Mouse (Mus musculus) intestine, embryonic 15.5 days (tissue): Measurements from ENCODE around the gene Sf3b3. TPM values are rescaled to one million over a fixed set of nuclear protein-coding genes. Genes with fewer than 3 reads are reported as not detected.

ENCODE experiments used
- ATAC-seq: fragments of 200-750 bp; cut with Nextera tagmentation; 2 replicates; pipeline ENCODE4 v1.8.0; 2017; ENCODE audit warnings: moderate TSS enrichment, moderate library complexity
- H3K27ac ChIP-seq: fragments of 300-500 bp; sonication (generic); 2 replicates; pipeline ENCODE4 v1.5.1; 2015; ENCODE audit warnings: mild to moderate bottlenecking, inconsistent platforms
- H3K27me3 ChIP-seq: fragments of 300-500 bp; sonication (generic); replicated peaks from 2 replicates; pipeline ENCODE4 v1.6.1; 2015; ENCODE audit warnings: inconsistent platforms
- H3K36me3 ChIP-seq: fragments of 300-500 bp; sonication (generic); 2 replicates; pipeline ENCODE4 v1.6.1; 2015; ENCODE audit warnings: inconsistent platforms
- H3K4me1 ChIP-seq: fragments of 300-500 bp; sonication (generic); replicated peaks from 2 replicates; pipeline ENCODE4 v1.6.1; 2015; ENCODE audit warnings: inconsistent platforms
- H3K4me2 ChIP-seq: fragments of 300-500 bp; sonication (generic); replicated peaks from 2 replicates; pipeline ENCODE4 v1.6.1; 2015; ENCODE audit warnings: mild to moderate bottlenecking, inconsistent platforms
- H3K4me3 ChIP-seq: fragments of 300-500 bp; sonication (generic); replicated peaks from 2 replicates; pipeline ENCODE4 v1.5.1; 2015; ENCODE audit warnings: inconsistent platforms
- H3K9ac ChIP-seq: fragments of 300-500 bp; sonication (generic); 2 replicates; pipeline ENCODE4 v1.6.1; 2015; ENCODE audit warnings: inconsistent platforms
- H3K9me3 ChIP-seq: fragments of 300-500 bp; sonication (generic); 2 replicates; pipeline ENCODE4 v1.6.1; 2016; ENCODE audit warnings: inconsistent platforms
- WGBS: fragments of 180-500 bp; shearing (Covaris S2); methylation state at CpG from one replicate; pipeline ENCODE4 v1.1.7; 2015; 5-methylcytosine and 5-hydroxymethylcytosine counted together
- polyA plus RNA-seq: library from polyadenylated mRNA; unstranded; fragments of >200 nt; fragmentation: Nextera tagmentation; extraction: Ambion mirVana; gene quantifications from 2 replicates; pipeline ENCODE4 v1.2.1, GENCODE M21; 2015

Gene Sf3b3
- polyA plus RNA-seq, 1 experiment from 2014 or later, result 126 TPM

- Histone ChIP-seq H3K27ac (no peak overlapping the region), H3K9me3 (no peaks in the 10 kb centered on the region), H3K4me3 (no peak overlapping the region), H3K9ac (no peak overlapping the region), H3K4me1 (peaks cover 13% of the 10 kb centered on the region; the same call in 1 of the 2 replicates), H3K36me3 (peaks cover 69% of the 10 kb centered on the region), H3K4me2 (no peak overlapping the region), H3K27me3 (no peaks in the 10 kb centered on the region)
- WGBS, result 94% methylated on average over 7 of the region's 7 CpGs
- no peak for ATAC-seq
These were observed 34.1 kb downstream of the Sf3b3 start for GRCm38 (mm10) chr8:110812349-110813080.

GRCm38 (mm10) chr8:110811793-110812192, 34.8 kb downstream of the Sf3b3 start:
- Histone ChIP-seq H3K4me2 (no peak overlapping the region), H3K27me3 (no peaks in the 10 kb centered on the region), H3K4me3 (no peak overlapping the region), H3K9ac (no peak overlapping the region), H3K9me3 (no peaks in the 10 kb centered on the region), H3K4me1 (peaks cover 13% of the 10 kb centered on the region; the same call in 1 of the 2 replicates), H3K27ac (no peak overlapping the region), H3K36me3 (peaks cover 62% of the 10 kb centered on the region)
- ATAC-seq, result no peak
- 95% methylated on average over 7 of the region's 7 CpGs for WGBS

GRCm38 (mm10) chr8:110811116-110811515, 35.5 kb downstream of the Sf3b3 start:
- Histone ChIP-seq H3K4me2 (no peak overlapping the region), H3K4me3 (no peak overlapping the region), H3K27ac (no peak overlapping the region), H3K9me3 (no peaks in the 10 kb centered on the region), H3K9ac (no peak overlapping the region), H3K36me3 (peaks cover 56% of the 10 kb centered on the region), H3K27me3 (no peaks in the 10 kb centered on the region), H3K4me1 (peaks cover 13% of the 10 kb centered on the region; the same call in 1 of the 2 replicates)
- no peak for ATAC-seq
- 94% methylated on average over 3 of the region's 3 CpGs for WGBS

GRCm38 (mm10) chr8:110810481-110811065, 36.0 kb downstream of the Sf3b3 start:
- Histone ChIP-seq H3K4me2 (no peak overlapping the region), H3K4me3 (no peak overlapping the region), H3K4me1 (peaks cover 17% of the 10 kb centered on the region), H3K9me3 (no peaks in the 10 kb centered on the region), H3K27ac (no peak overlapping the region), H3K9ac (no peak overlapping the region), H3K27me3 (no peaks in the 10 kb centered on the region), H3K36me3 (peaks cover 52% of the 10 kb centered on the region)
- ATAC-seq, result no peak
- WGBS, result 86% methylated on average over 7 of the region's 7 CpGs

- Histone ChIP-seq H3K4me1 (peaks cover 18% of the 10 kb centered on the region), H3K9ac (no peak overlapping the region), H3K9me3 (no peaks in the 10 kb centered on the region), H3K27me3 (no peaks in the 10 kb centered on the region), H3K4me3 (no peak overlapping the region), H3K4me2 (no peak overlapping the region), H3K36me3 (peaks cover 45% of the 10 kb centered on the region), H3K27ac (0 out of 2 replicates have a peak overlapping the region, but pooled peaks have one; percentile 54)
- 29% methylated on average over 2 of the region's 2 CpGs for WGBS
- ATAC-seq, result no peak
These were observed 36.8 kb downstream of the Sf3b3 start for GRCm38 (mm10) chr8:110809831-110810230.

- H3K27ac ChIP-seq, result peak overlapping the region; percentile 54
- peaks cover 18% of the 10 kb centered on the region for H3K4me1 ChIP-seq
- H3K4me2 ChIP-seq, result no peak overlapping the region
- ATAC-seq, result peak; percentile 57
- H3K36me3 ChIP-seq, result peaks cover 35% of the 10 kb centered on the region
- no peak overlapping the region for H3K9ac ChIP-seq
- WGBS, result 47% methylated on average over 13 of the region's 13 CpGs
- H3K4me3 ChIP-seq, result no peak overlapping the region
- no peaks in the 10 kb centered on the region for H3K9me3 ChIP-seq
- H3K27me3 ChIP-seq, result no peaks in the 10 kb centered on the region
These were observed 37.8 kb downstream of the Sf3b3 start for GRCm38 (mm10) chr8:110808495-110809472.

- Histone ChIP-seq H3K4me1 (peaks cover 18% of the 10 kb centered on the region), H3K36me3 (peaks cover 8% of the 10 kb centered on the region), H3K9me3 (no peaks in the 10 kb centered on the region), H3K4me3 (no peak overlapping the region), H3K9ac (no peak overlapping the region), H3K4me2 (peak overlapping the region; percentile 52; the same call in 1 of the 2 replicates), H3K27me3 (no peaks in the 10 kb centered on the region), H3K27ac (no peak overlapping the region)
- 71% methylated on average over 1 of the region's 1 CpGs for WGBS
- no peak for ATAC-seq
These were observed 40.4 kb downstream of the Sf3b3 start for GRCm38 (mm10) chr8:110806146-110806545.

- H3K27me3 ChIP-seq, result no peaks in the 10 kb centered on the region
- ATAC-seq, result peak; percentile 76
- H3K4me1 ChIP-seq, result peaks cover 18% of the 10 kb centered on the region
- 0 out of 2 replicates have a peak within 1 kb of the TSS, but pooled peaks have one; percentile 9 for H3K9ac ChIP-seq
- H3K9me3 ChIP-seq, result no peaks in the 10 kb centered on the region
- WGBS, result 22% methylated on average over 12 of the region's 12 CpGs
- H3K27ac ChIP-seq, result peak within 1 kb of the TSS; percentile 34; the same call in 1 of the 2 replicates
- H3K4me2 ChIP-seq, result peak within 1 kb of the TSS; percentile 52
- peaks cover 5% of the 10 kb centered on the region for H3K36me3 ChIP-seq
- peak within 1 kb of the TSS; percentile 20 for H3K4me3 ChIP-seq
These were observed 40.9 kb downstream of the Sf3b3 start, which contains the start of gene Il34 for GRCm38 (mm10) chr8:110805669-110806068. Gene Il34 (minus strand): TSS chr8:110805924.

GRCm38 (mm10) chr8:110804825-110805514, 41.6 kb downstream of the Sf3b3 start:
- Histone ChIP-seq H3K9ac (no peak overlapping the region), H3K4me2 (peak overlapping the region; percentile 52), H3K4me1 (peaks cover 18% of the 10 kb centered on the region), H3K36me3 (no peaks in the 10 kb centered on the region), H3K27me3 (no peaks in the 10 kb centered on the region), H3K27ac (peak overlapping the region; percentile 34; the same call in 1 of the 2 replicates), H3K9me3 (no peaks in the 10 kb centered on the region), H3K4me3 (no peak overlapping the region)
- WGBS, result 35% methylated on average over 3 of the region's 3 CpGs
- ATAC-seq, result no peak

- H3K9ac ChIP-seq, result no peak overlapping the region
- H3K27me3 ChIP-seq, result no peaks in the 10 kb centered on the region
- H3K4me1 ChIP-seq, result peaks cover 13% of the 10 kb centered on the region
- no peaks in the 10 kb centered on the region for H3K36me3 ChIP-seq
- no peak for ATAC-seq
- H3K9me3 ChIP-seq, result no peaks in the 10 kb centered on the region
- WGBS, result 86% methylated on average over 9 of the region's 9 CpGs
- H3K4me3 ChIP-seq, result no peak overlapping the region
- H3K27ac ChIP-seq, result no peak overlapping the region
- no peak overlapping the region for H3K4me2 ChIP-seq
These were observed 42.7 kb downstream of the Sf3b3 start for GRCm38 (mm10) chr8:110803856-110804255.

- no peaks in the 10 kb centered on the region for H3K36me3 ChIP-seq
- H3K4me2 ChIP-seq, result no peak overlapping the region
- 84% methylated on average over 5 of the region's 5 CpGs for WGBS
- peaks cover 6% of the 10 kb centered on the region for H3K4me1 ChIP-seq
- H3K27me3 ChIP-seq, result no peaks in the 10 kb centered on the region
- no peak overlapping the region for H3K9ac ChIP-seq
- H3K4me3 ChIP-seq, result no peak overlapping the region
- ATAC-seq, result no peak
- H3K27ac ChIP-seq, result no peak overlapping the region
- no peaks in the 10 kb centered on the region for H3K9me3 ChIP-seq
These were observed 43.6 kb downstream of the Sf3b3 start for GRCm38 (mm10) chr8:110802988-110803387.
